Mouse (Mus musculus) liver, adult 10 weeks (tissue): ENCODE measurements around the gene Parm1. TPM values are rescaled to one million over a fixed set of nuclear protein-coding genes. Genes with fewer than 3 reads are reported as not detected.

Source experiments
- polyA plus RNA-seq: library from polyadenylated mRNA; stranded (reverse); fragments of 350-450 nt; fragmentation: Illumina TruSeq; extraction: RNeasy Lipid Tissue Mini Kit (QIAGEN cat#74804); gene quantifications from one replicate; pipeline ENCODE4 v1.2.3, GENCODE M21; 2014; ENCODE audit warnings: low read depth, low replicate concordance

The Parm1 gene
- 0.19 TPM for polyA plus RNA-seq

DNA sequence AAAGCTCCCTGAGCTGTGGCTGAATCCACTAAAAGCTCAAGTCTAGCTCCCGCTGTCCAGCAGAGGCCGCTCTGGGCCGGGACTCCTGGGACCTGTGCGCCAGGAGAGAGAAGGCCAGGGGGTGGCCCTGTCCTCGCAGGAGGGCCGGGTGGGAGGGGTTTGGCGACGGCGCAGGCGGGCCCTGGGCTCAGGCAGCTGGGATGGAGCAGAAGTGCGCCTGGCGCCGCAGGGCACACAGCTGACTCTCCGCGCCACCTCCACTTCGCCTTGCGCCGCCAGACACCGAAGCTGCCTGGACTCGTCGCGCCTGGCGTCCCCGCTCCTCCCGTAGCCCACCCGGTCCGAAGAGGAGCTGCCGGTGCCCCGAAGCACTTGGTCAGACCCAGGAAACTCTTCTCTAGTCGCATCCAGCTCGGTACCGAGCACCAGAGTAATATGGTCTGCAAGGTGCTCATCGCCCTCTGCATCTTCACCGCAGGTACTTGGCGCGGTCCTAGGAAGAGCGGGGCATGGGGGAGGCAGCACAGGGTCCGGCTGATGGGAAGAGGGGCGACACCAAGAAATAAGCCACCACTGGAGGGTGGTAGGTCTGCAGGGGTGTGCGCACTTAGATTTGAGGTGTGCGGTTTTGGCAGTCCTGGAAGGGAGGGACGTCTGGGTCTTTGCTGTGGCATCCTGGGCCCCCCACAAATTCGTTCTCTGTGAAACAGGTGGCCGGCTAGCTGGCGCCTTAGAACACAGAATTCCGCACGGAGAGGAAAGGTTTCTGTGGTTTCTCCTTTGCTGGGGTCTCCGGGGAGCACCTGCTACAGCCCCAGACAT lies at the start of gene Parm1:
Parm1 (plus strand) TSS at position 136 of the 822 bp plus-strand sequence.

Other genes starting within 250 kb of the Parm1 start
- gene Btc, start 114.6 kb upstream of the Parm1 start, polyA plus RNA-seq = 3.5 TPM